Mouse (Mus musculus) gastrocnemius, adult 2 months (tissue): ENCODE measurements around the gene Gdpd3. TPM values are rescaled to one million over a fixed set of nuclear protein-coding genes. Genes with fewer than 3 reads are reported as not detected.
"Not testable (repeated sequence)": the region's sequence is repeated elsewhere in the genome, so short reads cannot be mapped to it uniquely, and the experiment has no call there.

Experiments used
- DNase-seq: peaks from one replicate; pipeline ENCODE4 v3.0.0; 2022
- H3K27ac ChIP-seq: fragments of 200-600 bp; 2 replicates; pipeline ENCODE4 v1.8.1; 2022; ENCODE audit warnings: mild to moderate bottlenecking
- H3K4me3 ChIP-seq: fragments of 200-600 bp; 2 replicates; pipeline ENCODE4 v1.8.1; 2022; ENCODE audit warnings: mild to moderate bottlenecking, moderate library complexity
- CTCF ChIP-seq: fragments of 200-600 bp; IDR thresholded peaks from 2 replicates; pipeline ENCODE4 v1.8.1; 2022; ENCODE audit warnings: antibody characterized with exemption, mild to moderate bottlenecking, moderate library complexity
- intact Hi-C: fragments of 180-260 bp; cut with DNase I; formaldehyde crosslinking; loops from one replicate; pipeline ENCODE4 v1.15.1; 2025
- long read RNA-seq, 2 experiments: library from polyadenylated mRNA; stranded (forward); transcript quantifications; one replicate each; pipeline ENCODE4 v2.0.0; 2021
- total RNA-seq, 2 experiments: library from RNA; stranded (reverse); gene quantifications; 2 replicates each; pipeline ENCODE4 v1.2.3; 2021

Gdpd3 gene
- total RNA-seq, result 1 to 10 TPM in 1 of 2 experiments, under 1 TPM in 1; 0.67 to 1.3 TPM
- long read RNA-seq, experiment 1, result 0 reads
- long read RNA-seq, experiment 2, partial matches to known transcripts, result 0 of 2 reads
- long read RNA-seq, experiment 2, other reads (novel, unspliced or antisense), result 2 of 2 reads

- DNase-seq, result no peak
- no peak within 1 kb of the TSS for H3K4me3 ChIP-seq
- no peak for TF ChIP-seq CTCF
- no peak within 1 kb of the TSS for H3K27ac ChIP-seq
- intact Hi-C loops, result no loop called here
These were observed at the start of gene Gdpd3 for GRCm38 (mm10) chr7:126766201-126766600. Gdpd3 (plus strand) TSS chr7:126766334.

DNA sequence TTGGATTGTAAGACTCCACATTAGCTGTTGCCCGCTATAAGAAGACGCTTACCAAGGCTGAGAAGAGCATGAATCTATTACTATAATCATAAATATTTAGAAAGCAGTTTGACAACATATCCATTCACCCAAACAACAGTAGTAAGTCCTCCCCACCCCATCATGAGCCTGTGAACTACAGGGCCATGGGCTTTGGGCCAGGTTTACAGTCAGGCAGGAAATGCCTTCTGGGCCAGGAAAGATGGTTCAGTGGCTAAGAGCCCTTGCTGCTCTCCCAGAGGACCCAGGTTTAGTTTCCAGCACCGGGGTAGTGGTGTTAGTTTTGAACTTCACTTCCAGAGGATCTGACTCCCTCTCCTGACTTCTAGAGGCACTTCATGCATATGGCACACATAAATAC lies 48.6 kb upstream of the Gdpd3 start:
- no peak for DNase-seq
- no peak for TF ChIP-seq CTCF
- H3K4me3 ChIP-seq, result no peak overlapping the region
- H3K27ac ChIP-seq, result no peak overlapping the region
- intact Hi-C loops, result no loop called here

DNA sequence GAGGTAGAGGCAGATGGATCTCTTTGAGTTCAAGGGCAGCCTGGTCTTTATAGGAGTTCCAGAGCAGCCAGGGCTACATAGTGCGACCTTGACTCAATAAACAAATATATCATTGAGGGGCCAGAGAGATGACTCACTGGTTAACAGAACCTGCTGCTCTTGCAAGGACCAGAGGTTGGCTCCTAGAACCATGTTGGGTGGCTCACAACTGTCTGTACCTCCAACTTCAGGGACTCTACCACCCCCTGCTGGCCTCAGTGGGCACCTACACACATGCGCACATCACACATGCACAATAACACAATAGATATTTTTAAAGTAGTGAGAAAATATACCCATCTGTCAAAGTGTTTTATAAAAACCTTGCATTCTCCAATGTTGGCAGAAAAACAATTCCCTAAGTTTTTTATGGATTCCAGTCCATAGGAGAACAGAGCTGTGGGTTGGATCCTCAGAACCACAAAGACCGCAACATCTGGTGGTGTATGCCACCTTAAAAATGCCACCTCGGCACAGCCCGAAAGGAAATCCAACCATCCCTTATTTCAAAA lies 47.3 kb upstream of the Gdpd3 start:
- intact Hi-C loops, result no loop called here
- H3K27ac ChIP-seq, result no peak overlapping the region
- no peak for DNase-seq
- peak; percentile 2; the same call in 1 of the 2 replicates for TF ChIP-seq CTCF
- no peak overlapping the region for H3K4me3 ChIP-seq

DNA sequence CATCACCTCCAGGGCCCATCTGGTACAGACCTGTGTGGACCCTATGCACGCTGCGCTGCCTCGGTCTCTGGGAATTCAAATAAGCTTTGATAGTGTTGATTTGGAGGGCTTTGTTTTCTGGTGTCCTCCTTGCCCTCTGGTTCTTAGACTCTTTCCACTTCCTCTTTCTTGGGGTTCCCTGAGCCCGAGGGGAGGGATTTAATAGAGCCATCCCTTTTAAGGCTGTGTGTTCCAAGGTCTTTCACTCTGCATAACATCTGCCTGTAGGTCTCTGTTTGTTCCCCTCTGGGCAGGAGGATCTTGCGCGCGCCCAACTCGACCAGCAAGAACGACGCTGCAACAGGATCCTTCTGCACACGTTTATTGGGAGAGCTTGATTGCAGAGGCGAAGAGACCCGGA lies 44.5 kb upstream of the Gdpd3 start:
- Histone ChIP-seq H3K27ac (no peak overlapping the region), H3K4me3 (no peak overlapping the region)
- intact Hi-C loops, result no loop called here
- TF ChIP-seq CTCF, result no peak
- DNase-seq, result no peak

GRCm38 (mm10) chr7:126725077-126725476 lies 41.1 kb upstream of the Gdpd3 start:
- Histone ChIP-seq H3K27ac (no peak overlapping the region), H3K4me3 (no peak overlapping the region)
- intact Hi-C loops, result no loop called here
- no peak for DNase-seq
- no peak for TF ChIP-seq CTCF

- H3K4me3 ChIP-seq, result no peak overlapping the region
- no peak for DNase-seq
- no peak overlapping the region for H3K27ac ChIP-seq
- intact Hi-C loops, result no loop called here
- no peak for TF ChIP-seq CTCF
These were observed 40.5 kb upstream of the Gdpd3 start for GRCm38 (mm10) chr7:126725667-126726066.

DNA sequence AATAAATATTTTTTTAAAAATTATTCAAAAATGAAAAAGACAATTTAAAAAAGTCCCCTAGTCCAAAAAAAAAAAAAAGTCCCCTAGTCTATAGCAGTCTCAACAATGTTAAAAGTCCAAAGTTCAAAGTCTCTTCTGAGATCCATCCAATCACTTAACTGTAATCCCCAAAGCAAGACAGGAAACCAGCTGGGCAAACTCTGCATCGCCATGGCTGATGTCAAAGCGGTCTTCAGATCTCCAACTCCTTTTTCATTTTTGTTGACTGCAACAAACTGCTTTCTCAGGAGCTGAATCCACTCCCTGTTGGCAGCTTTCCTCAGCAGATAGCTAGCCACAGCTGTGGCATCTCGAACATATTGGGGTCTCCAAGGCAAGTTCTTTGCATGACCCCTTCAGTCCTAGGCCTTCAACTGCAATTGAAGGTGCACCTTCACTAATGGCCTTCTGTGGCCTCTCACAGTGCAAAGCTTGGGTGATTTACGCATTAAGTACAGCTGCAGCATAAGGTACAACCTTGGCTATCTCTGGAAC lies 35.8 kb upstream of the Gdpd3 start:
- DNase-seq, intact Hi-C loops, H3K4me3 ChIP-seq, H3K27ac ChIP-seq: not testable (repeated sequence)

- intact Hi-C loops, result no loop called here
- no peak for TF ChIP-seq CTCF
- H3K4me3 ChIP-seq, result no peak overlapping the region
- H3K27ac ChIP-seq, result no peak overlapping the region
- DNase-seq, result no peak
These were observed 30.0 kb upstream of the Gdpd3 start for GRCm38 (mm10) chr7:126736122-126736521.

DNA sequence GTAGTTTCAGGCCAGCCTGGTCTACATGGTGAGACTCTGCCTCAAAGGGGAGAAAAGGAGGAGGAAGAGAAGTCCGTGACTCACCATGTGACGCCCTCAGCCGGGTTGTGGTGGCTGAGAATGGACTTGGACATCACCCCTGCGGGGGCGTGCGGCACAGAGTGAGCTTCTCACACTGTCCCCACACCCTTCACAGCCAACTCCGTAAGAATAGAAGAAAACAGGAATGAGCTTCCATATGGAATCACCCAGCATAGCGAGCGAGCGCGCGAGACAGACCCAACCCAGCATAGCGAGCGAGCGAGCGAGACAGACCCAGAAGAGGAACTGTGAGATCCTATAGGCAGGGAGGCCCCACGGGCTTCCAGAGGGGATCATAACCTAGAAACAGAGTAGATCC lies 26.6 kb upstream of the Gdpd3 start:
- intact Hi-C loops, result no loop called here
- no peak overlapping the region for H3K4me3 ChIP-seq
- TF ChIP-seq CTCF, result no peak
- DNase-seq, result no peak
- H3K27ac ChIP-seq, result no peak overlapping the region

DNA sequence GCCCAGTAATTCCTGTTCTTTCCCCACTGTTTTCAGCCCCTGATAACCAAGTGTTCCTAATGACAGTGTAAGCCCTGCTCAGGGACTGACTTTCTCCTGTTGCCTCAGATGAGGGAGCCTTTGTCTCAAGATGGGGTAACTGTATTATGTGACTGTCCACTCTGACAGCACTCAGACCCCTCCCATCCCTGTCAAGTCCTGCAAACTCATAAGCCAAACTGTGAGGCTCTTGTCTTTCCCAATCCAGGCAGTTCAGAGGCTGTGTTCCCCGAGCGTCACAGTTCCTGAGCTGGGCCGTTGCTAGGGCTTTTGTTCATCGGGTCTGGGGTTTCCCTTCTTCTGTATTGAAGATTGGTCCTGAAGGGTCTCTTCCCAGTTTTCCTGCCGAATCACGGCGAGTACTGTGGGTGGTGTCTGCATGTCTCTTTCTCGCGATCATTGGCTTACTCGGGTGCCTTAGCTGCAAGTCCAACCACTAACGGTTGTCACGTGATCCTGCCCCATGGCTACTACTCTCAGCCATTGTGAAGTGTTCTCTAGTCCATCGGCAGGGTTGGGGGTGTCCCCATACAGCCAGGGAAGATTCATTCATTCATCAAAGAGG lies 25.9 kb upstream of the Gdpd3 start:
- Histone ChIP-seq H3K4me3 (no peak overlapping the region), H3K27ac (no peak overlapping the region)
- DNase-seq, result no peak
- intact Hi-C loops, result no loop called here
- no peak for TF ChIP-seq CTCF

GRCm38 (mm10) chr7:126740977-126741376 lies 25.2 kb upstream of the Gdpd3 start:
- no peak for TF ChIP-seq CTCF
- H3K27ac ChIP-seq, result no peak overlapping the region
- intact Hi-C loops, result no loop called here
- no peak for DNase-seq
- H3K4me3 ChIP-seq, result no peak overlapping the region

GRCm38 (mm10) chr7:126741452-126741851 lies 24.7 kb upstream of the Gdpd3 start:
- no peak overlapping the region for H3K27ac ChIP-seq
- no peak for DNase-seq
- TF ChIP-seq CTCF, result no peak
- no peak overlapping the region for H3K4me3 ChIP-seq
- intact Hi-C loops, result no loop called here

DNA sequence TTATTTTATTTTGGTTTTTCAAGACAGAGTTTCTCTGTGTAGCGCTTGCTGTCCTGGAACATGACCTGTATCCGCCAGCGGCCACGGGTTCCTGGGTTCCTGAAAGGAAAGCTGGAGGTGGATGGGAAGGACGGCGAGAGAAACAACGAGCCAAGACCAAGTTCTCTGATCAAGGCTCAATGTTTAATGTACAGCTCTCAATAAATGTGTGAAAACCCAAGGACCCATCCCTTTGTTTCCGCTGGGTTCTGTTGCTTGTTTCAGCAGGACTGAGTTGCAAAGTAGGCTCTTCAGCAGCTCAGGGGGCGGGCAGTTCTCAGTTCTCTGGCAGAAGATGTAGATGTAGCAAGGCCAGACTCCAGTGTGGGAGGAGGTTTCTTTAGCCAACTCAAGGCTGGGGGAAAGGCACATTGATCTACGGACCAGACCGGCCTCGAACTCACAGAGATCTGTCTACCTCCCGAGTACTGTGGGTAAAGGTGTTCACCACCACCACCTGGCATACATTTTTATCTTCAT lies 24.1 kb upstream of the Gdpd3 start:
- Histone ChIP-seq H3K27ac (no peak overlapping the region), H3K4me3 (no peak overlapping the region)
- no peak for TF ChIP-seq CTCF
- DNase-seq, result no peak
- intact Hi-C loops, result no loop called here
